Mouse (Mus musculus) R1 (cell line): Measurements from ENCODE around the gene Sbds.

Source experiments
- DNase-seq: peaks from one replicate; pipeline ENCODE4 v3.0.0-alpha.2; 2018; ENCODE audit warnings: low read depth, low spot score

The Sbds gene

GRCm38 (mm10) chr5:130256678-130257271 is 1.4 kb upstream of the Sbds start:
- peak; percentile 100 for DNase-seq

- DNase-seq, result peak; percentile 33
Observed at GRCm38 (mm10) chr5:130255799-130256525, 632 bp upstream of the Sbds start.

GRCm38 (mm10) chr5:130254164-130255016 is 940 bp downstream of the Sbds start:
- peak; percentile 88 for DNase-seq

GRCm38 (mm10) chr5:130247823-130248222 is 7.5 kb downstream of the Sbds start:
- DNase-seq, result no peak

- no peak for DNase-seq
Observed at GRCm38 (mm10) chr5:130241426-130241825, 13.9 kb downstream of the Sbds start.

GRCm38 (mm10) chr5:130239856-130240255 is 15.5 kb downstream of the Sbds start:
- DNase-seq, result no peak

DNA sequence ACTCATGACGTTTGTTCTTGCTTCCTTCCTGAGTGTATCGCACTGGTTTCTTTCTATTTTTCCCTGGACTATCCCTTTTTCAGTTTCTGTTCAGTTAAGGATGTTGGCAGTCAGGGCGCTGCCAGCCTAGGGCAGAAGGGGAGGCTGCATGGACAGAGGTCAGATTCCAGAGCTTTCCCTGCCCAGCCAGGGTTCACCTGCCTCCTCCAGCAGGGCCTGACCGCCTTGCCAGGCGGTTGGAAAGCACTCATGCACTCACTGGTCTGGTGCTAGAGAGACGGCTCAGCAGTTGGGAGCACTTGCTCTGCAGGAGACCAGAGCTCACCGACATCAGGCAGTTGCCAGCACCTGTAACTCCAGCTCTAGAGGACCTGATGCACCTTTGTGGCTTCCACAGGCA is 16.1 kb downstream of the Sbds start:
- DNase-seq, result no peak

DNA sequence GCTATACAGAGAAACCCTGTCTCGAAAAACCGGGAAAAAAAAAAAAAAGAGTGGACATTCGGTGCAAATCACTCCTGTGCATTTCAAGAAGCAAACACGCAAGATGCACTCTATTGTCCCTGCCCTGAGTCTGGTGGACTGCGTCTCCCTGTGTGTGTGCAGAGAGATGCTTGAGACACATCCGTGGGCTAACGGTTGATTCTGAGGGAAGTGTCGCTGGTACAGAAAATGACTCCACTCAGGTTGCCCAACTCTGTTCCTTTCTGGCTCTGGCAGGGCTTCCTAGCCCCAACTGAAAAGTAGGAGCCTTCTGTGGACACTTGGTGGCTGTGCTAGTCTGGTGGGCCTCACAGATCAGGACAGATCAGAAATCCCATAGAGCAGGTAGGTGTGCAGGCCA is 19.0 kb downstream of the Sbds start:
- DNase-seq, result no peak

DNA sequence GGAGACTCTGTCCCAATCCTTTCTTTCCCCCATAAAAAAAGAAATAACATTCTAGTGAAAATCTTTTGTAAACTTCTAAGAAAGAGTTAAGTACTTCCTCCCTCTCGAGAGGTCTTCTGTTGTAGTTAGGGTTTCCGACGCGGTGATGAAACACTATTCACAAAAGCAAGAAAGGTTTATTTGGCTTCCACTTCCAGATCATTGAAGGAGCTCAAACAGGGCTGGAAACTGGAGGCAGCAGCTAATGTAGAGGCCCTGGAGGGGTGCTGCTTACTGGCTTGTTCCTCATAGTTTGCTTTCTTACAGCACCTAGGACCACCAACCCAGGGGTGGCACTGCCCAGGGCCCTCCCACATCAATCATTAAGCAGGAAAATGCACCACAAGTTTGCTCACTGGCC is 27.2 kb downstream of the Sbds start:
- DNase-seq, result no peak

DNA sequence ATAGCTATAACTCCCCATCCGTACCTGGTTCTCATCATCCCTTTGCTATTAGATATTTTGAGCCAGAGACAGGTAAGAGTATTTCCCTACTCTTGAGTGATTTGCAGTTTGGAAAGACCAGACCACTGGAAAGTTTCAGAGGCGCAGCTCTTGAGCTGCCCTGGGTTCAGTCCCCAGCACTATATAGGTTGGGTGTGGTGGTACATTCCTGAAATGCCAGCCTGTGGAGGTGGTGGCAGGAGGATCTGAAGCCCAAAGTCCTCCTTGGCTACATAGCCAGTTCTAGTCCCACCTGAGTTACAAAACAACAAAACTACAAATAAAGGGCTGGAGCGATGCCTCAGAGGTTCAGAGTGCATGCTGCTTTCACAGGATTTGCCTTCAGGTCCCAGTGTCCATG is 28.5 kb downstream of the Sbds start:
- peak; percentile 55 for DNase-seq

DNA sequence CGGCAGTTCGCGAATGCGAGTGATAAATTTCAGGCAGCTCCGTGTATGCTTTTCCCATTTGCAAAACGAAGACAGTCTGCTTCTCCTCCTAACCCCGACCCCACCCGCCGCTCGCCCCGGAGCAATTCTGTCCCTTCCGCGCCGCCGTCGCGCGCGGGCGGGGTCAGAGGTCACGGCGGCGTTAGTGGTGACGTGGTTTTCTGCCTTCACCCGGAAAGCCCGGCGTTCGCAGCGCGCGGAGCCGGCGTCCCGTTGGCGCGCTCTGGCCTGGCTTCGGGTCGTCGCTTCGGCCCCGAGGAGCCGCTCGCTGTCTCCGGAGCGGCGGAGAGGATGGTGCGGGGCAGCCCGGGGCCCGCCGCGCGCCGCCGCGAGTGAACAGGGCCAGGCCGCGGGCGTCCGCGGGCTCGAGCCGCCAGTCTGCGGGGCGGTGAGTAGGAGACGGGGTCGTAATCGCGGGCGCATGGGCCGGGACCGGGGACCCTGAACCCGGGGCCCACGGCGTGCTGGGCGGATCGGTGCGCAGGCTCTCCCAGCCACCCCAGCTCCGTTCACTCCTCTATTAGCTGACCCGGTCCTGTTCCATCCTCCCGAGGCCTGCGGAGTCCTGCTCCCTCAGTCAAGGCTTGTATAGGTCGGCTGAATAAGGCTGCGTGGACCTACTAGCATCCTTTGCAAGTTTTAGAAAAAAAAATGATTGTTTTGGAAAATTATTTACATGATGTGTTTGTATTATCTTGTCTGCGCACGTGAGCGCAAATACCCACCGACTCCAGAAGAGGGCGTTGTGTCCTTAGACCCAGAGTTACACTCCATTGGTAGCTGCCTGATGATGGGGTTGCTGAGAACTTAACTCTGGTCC is 33.0 kb downstream of the Sbds start:
- peak; percentile 85 for DNase-seq

DNA sequence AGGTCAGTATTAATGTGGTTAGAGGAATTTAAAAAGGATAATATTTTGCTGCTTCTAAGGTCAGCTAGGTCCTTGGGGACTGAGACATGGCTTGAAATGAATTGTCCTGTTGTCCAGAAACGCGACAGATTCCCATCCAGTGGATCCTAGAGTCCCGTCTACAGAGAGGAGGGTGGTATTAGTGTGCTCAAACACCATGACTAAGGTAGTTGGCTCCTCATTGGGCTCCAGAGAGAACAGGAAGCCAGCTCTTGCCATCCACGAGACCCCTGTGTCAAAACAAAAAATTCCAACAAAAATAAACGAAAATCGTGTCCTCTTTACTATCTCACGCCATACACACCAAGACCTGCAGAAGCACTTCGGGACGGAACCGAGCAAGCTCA is 33.6 kb downstream of the Sbds start:
- no peak for DNase-seq

DNA sequence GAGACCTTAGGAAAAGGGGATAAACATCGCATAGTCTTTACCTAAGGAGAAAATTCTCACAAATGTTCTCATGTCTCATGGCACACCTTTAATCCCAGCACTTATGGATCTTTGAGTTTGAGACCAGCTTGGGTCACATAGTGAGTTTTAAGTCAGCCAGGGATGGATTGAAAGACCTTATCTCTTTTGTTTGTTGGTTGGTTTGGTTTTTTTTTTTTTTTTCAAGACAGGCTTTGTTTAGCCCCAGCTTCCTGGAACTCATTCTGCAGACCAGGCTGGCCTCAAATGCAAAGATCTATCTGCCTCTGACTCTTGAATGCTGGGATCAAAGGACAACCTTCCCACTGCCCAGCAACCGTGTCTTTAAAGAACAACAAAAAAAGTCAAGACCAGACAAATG is 34.0 kb downstream of the Sbds start:
- no peak for DNase-seq

GRCm38 (mm10) chr5:130218336-130218735 is 37.0 kb downstream of the Sbds start:
- DNase-seq, result peak; percentile 83

GRCm38 (mm10) chr5:130217406-130217805 is 37.9 kb downstream of the Sbds start:
- DNase-seq, result no peak

DNA sequence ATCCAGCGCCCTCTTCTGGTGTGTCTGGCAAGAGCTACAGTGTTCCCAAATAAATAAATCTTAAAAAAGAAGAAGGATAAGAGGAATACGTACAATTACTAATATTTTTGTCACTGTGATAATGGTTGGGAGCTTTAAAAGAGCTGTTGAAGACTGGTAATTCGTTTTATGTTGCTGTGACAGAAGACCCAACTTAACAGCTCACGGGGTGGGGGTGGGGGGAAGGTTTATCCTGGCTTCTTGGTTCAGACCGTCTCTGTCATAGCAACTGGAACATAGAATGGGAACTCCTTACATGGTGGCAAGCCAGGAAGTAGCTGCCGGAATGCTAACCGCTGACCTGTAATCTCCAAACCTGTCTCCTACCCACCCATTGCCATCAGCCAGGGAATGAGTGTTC is 38.5 kb downstream of the Sbds start, which contains the start of gene Tmem248:
Tmem248 (plus strand) TSS at position 301 of the 400 bp plus-strand sequence.
- DNase-seq, result no peak

DNA sequence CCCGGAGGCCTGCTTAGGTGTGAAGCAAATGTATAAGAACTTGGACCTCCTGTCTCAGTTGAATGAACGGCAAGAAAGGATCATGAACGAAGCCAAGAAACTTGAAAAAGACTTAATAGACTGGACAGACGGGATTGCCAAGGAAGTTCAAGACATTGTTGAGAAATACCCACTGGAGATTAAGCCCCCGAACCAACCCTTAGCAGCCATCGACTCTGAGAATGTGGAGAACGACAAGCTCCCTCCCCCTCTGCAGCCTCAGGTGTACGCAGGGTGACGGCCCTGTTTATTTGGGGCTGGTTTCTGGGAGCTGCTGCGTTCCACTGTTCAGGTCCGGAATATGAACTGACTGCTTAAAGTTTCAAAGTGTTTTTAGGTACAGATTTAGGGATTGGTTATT is 42.4 kb downstream of the Sbds start:
- DNase-seq, result no peak

- no peak for DNase-seq
Observed at GRCm38 (mm10) chr5:130207299-130207698, 48.0 kb downstream of the Sbds start.

DNA sequence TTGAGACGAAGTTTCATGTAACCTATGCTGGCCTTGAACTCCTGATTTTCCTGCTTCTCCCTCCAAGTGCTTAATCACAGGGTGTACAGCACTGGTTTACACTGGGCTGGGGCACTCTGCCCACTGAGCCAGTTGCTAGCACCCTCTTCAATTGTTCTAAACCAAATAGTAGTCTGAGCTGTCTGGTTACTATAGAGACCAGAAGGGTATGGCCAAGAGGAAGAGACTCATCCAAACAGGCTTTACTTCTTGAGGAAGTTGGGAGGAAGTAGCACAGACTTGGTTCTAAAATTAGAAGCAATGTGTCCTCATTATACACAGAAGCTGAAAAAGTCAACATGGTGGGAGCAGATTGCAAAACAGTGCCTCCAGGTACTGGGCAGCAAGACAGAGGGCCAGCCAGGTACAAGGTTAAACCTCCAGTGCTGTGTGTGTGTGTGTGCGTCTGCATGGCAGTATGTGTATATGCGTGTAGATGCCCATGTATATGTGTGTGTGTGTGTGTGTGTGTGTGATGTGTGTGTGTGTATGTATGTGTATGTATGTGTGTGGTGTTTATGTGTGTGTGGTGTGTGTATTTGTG is 49.8 kb downstream of the Sbds start:
- DNase-seq, result no peak

GRCm38 (mm10) chr5:130204560-130204959 is 50.8 kb downstream of the Sbds start:
- DNase-seq, result no peak

DNA sequence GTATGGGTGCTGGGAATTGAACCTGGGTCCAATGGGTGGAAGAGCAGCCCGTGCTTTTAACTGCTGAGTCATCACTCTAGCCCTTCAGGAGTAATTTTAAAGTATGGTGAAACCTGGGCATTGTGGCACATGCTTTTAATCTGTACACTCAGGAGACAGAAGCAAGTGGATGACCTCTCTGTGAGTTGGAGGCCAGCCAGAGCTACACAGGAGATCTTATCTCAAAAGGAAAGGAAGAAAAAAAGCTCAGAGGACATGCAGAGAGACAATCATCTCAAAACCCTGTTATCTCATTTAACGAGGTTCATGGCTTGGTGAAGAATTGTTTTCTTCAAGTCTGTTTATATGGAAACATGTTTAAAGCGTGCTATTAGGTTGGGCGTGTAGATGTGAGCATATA is 51.4 kb downstream of the Sbds start:
- no peak for DNase-seq
